Mouse (Mus musculus): ENCODE data around the gene Gcgr. TPM values are rescaled to one million over a fixed set of nuclear protein-coding genes. Genes with fewer than 3 reads are reported as not detected.
A peak's percentile ranks its signal among the peaks of the same experiment; 100 is the strongest.

Gene Gcgr
- total RNA-seq, 2 experiments from 2014 or later: 2.5 to 9.8 TPM

DNA sequence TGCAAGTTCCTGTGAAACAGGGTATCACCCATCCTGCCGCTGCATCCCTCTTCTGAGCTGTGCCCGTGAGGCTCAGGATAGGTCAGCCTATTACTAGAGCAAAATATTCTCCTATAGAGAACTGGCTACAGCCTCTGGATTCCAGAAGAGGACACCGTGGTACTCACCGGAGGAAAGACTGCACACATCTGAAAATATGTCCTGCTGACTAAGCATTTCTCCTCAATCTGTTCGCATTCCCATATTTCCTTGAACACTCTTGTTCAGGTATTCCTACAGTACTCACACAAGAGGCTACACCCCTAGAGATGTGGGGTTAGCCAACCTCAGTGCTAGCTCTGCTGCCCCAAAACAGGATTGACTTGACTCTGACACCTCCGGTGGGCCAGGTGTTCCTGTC, 37.8 kb downstream of the Gcgr start:
- DNase-seq (ENCODE audit: low spot score in 2 of 2): no peak

DNA sequence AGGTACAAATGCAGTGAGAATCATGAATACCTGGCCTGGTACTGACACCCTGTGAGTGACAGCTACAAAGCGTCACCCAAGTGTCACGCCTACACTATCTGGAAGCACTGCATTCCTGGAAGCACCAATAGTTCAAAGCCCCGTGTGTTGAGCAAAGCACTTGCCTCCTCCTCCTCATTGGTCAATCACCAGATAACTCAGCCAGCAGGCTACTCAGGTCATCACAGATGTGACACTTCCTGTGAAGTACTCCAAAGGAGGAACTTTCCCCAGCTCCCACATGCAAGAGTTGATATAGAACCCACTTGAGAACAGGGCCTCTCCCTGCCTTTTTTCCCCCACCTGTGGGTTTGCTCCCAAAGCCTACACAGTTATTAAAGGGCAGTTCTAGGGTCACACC, 40.6 kb downstream of the Gcgr start:
- DNase-seq (ENCODE audit: low spot score in 2 of 2): no peak

DNA sequence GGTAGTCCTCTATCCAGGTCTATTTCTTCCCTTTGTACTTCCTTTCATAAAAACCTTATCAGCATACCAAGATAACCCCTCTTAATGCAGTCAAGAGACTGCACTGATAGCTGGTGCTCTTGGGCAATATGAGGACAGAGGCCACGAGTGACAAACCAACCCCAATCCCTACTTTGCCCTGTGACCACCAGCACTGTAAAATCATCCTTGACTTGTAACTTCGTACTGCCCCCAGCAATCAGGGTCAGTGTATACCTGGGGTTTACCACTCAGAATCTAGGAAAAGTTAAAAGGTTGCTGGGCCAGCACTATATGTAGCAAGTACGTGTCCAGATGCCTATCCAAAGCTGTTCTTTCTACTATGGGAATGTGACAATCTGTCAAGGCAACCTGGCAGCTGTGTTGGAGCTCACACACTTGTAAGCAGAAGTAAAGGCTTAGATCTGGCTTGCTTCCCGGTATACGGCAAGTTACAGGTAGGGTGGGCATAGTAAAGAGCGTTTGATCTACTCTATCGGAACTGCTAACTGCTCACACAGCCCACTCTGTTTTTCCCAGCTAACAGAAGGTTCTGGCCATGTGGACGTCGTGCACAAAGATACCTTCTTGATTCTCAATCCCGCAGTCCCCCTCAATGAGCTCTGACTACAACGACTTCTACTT, 41.4 kb downstream of the Gcgr start:
- DNase-seq (ENCODE audit: low spot score in 2 of 2): no peak

DNA sequence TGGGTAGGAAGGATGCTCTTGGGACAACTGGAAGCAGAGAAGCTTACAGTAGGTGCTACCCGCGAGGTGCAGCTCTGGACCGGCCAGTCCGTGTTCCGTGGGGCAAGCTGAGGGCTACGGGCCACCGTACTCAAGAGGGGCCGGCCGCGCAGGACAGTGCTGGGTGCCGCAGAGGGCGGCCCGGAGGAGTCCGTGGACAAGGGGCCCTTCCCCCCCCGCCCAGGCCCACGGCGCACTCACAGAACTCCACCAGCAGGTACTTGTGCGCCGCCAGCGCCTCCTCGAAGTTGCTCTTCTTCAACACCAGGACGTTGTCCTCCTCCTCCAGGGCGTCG, 41.9 kb downstream of the Gcgr start:
- no peak for DNase-seq (ENCODE audit: low spot score in 2 of 2)

DNA sequence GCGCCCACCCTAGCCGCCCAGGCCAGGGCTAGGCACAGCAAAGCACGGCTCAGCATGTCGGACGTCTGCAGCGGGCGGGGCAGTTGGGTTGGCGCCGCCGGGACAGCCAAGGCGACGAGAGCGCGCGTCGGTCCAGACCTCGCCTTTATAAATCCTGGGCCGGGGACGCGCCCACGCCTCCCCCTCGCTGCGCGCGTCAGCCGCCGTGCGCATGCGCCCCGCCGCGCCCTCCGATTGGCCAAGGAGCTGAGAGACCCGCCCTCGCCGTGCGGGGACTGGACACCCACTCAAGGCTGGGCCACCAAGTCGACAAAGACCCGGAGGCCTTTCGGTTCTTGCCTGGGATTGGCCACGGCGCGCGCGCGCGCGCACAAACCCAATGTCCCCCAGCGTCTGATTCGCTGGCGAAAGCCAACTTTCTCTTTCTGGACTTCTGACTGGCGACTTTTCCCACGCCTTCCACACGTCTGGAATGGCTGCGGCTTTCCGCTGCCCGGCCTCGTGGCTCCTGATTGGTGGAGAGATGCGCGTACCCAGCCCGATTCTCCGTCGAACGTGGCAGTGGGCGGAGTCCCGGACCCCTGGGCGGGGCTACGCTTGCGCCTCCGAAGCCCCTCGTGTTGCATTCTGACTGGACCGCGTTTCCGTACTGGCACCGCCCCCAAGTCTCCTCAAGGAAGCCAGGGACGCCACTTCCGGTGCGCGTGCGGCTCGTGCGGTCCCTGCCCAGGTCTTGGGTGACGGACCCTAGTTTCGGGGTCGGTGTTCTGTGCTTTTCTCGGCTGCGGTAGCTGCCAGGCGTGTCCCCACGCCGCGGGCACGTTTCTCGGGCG, 42.5 kb downstream of the Gcgr start, which contains the start of gene P4hb:
Gene P4hb (minus strand): TSS at position 502 of the 833 bp plus-strand sequence.
- DNase-seq (ENCODE audit: low spot score in 2 of 2): peak; percentile 99 to 100

DNA sequence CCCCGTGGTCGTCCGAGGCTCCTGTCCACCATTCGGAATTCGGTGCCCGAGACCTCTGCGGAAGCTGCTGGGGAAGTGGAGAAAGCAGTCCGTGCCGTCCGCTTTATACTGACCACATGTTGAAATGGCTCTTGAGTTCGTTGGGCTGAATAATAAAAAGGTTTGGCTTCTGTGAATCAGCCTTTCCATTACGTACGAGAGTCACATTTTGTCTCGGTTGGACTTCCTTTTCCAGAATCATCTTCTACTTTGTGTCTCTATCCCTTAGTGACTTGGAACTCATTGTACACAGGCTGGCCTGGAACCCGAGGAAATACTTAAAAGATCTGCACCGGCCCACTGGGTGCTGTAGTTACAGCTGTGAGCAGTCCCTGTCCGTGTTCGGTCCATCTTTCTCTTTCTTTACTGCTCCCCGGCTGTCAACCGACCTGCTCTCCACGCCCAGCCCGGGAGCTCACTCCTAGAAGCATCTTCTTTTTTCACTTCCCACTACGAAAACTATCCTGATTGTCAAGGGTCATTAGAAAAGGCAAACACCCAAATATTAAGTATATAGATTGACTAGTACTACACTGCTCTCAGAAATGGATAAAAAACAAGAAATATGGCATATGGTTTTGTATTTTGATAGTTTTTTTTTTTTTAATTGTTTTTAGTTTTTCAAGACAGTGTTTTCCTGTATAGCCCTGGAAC, 43.2 kb downstream of the Gcgr start:
- no peak for DNase-seq (ENCODE audit: low spot score in 2 of 2)

DNA sequence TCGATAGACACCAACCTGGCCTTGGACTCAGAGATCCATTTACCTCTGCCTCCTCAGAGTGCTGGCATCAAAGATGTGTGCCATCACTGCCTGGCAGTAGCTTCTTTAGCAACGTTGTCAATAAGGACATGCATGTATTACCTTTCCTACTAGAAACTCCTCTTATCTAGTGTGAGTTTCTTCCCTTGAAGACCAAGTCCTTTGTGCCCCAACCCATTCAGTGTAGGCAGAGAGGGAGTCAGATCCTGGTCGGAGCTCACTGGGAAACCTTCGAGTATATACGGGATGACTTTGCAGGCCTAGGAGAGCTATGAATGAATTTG, 43.7 kb downstream of the Gcgr start:
- no peak for DNase-seq (ENCODE audit: low spot score in 2 of 2)

DNA sequence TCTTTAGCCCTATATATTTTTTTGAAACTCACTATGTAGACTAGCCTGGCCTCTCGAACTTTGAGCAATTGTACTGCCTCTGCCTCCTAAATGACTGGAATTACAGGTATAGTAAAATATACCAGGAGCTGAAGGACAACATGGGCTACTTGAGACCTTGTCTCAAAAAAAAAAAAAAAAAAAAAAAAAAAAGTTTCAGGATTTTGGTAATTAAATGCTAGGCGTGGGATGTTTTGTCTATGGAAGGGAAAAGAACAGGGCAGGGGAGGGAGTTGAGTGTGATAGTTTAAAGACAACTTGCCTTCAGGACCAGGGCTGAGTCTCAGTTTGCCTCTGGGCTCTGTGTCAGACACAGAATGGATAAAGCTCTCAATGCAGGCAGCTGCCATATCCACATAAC, 44.5 kb downstream of the Gcgr start:
- DNase-seq (ENCODE audit: low spot score in 2 of 2): no peak

DNA sequence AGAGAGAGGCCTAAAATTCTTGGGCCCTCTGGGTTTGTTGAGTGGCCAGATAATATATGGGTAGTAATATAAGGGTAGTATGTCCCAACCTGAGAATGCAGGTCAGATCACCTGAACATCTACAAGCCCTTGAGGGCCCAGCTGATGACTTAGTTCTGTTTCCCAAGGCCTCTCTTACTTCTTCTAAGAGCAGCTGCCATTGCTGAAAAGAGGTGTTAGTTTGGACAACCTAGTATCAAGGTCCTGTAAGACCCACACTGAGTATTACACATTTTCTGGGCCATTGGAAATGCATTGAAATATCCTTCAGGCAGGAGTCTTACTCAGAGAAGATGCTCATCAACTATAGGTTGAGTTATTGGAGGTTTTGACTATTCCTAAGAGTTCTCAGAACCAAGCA, 45.4 kb downstream of the Gcgr start:
- no peak for DNase-seq (ENCODE audit: low spot score in 2 of 2)

DNA sequence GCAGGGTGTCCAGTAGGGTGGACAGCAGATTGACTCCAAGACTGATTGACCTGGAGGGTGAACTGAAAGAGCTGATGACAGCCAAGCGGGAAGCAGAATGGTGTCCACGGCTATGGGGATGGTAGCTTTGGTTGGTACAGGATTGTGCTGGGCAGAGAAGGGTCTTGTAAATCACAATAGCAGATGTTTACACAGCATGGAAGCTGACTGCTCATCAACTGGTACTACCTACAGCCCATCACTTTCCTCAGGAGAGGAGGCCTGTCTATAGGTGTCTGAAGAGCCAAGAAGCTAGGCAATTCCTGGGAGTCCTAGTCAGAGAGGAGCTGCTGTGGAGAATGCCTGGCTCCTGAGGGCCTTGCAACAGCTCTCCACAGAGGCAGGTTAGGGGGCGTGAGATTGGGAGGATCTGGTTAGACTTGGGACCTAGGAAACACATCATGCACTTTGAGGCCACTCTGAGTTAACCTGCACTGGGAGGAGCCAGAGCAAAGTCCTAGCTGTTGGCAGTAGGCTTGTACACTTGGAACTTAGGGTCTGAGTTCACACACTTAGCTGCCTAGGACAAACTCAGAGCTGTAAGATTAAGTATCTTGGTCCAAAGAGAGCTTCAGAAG, 46.0 kb downstream of the Gcgr start:
- no peak for DNase-seq (ENCODE audit: low spot score in 2 of 2)

DNA sequence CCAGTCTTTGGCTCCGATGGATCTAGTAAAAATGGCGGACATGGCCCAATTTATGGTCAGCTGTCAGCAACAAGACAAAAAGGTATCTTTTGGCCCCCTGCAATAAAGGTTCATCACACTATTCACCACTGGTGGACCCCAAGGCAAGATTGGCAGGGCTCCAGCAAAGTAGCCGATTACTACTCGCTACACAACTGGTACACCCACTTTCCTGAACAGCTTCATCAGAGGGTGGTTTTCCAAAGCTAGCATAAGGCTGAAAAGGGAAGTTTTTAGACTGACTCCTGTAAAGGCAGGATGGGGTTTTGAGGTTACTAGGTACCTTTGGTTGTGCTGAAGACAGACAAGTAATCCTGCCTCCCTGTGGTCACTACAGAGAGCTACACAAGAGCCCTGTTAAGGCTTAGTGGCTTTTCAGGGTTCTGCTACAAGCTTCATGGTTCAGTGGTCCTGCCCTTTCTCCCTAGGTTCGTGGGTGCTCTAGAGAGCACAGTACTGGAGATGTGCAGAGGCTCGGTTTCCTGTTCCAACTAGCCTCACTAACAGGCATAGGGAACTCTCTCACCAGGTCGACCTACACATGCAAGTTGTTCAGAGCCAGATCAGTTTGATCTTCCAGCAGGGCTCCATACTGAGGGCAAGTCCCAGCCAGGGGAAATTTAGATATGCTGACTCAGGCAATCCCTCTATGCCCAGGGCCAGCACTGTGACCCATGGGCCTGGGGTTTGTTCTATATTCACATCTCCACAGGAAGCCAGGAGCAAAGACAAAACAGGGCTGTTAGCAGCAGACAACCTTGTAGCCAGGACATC, 46.9 kb downstream of the Gcgr start:
- DNase-seq (ENCODE audit: low spot score in 2 of 2): no peak

DNA sequence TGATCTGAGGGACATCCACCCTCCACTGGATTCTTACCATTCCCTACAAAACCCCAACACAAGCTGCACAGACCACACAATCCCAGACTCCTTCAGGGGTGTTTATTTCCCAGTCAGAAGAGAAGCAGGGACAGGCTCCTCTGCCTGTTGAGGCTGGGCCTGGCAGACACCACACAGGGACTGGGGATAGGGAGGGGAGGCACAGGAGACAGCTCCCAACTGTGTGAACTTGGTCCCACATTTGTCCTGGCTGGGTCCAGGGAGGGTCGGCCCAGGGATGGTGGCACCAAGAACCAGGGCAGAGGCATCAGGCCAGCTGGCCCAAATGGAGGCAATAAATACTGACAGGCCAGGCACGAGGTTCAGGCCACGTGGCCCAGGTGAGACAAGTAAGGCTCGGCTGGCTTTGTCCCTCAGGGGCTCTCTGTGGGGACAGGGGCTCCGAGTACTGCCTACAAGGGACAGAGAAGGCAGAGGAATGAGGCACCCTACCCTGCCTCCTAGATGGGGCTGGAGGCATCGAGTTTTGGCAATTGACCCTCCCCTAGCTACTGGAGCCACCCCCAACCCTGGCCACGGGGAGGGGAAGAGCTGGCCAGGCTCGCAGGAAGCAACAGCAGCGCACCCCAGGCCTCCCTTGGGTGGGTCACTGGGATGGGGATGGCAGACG, 47.7 kb downstream of the Gcgr start:
- no peak for DNase-seq (ENCODE audit: low spot score in 2 of 2)

DNA sequence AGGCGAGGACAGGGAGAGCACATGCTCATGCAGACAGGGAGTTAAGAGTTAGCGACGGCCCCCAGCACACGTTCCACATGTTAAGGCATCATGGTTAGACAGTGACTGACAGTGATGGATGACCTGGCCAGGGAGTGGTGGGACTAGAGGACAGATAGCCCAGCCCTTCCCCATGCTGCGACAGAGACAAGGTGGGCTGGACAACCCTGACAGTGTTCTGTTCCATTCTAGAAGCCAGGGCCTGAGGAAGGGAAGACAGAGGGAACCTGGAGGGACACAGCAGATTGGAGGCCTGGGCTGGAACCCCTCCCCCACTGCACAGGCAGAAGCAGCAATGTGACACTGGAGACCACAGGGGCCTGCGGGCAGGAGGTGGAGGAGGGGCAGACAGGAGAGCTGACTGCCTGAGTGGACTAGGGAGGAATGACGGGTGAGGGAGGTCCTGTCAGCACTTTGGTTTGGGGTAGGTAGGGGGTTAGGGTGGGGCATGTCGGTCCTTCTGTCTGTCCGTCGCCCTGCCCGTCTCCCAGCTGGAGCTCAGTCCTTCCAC, 48.3 kb downstream of the Gcgr start:
- DNase-seq (ENCODE audit: low spot score in 2 of 2): no peak

DNA sequence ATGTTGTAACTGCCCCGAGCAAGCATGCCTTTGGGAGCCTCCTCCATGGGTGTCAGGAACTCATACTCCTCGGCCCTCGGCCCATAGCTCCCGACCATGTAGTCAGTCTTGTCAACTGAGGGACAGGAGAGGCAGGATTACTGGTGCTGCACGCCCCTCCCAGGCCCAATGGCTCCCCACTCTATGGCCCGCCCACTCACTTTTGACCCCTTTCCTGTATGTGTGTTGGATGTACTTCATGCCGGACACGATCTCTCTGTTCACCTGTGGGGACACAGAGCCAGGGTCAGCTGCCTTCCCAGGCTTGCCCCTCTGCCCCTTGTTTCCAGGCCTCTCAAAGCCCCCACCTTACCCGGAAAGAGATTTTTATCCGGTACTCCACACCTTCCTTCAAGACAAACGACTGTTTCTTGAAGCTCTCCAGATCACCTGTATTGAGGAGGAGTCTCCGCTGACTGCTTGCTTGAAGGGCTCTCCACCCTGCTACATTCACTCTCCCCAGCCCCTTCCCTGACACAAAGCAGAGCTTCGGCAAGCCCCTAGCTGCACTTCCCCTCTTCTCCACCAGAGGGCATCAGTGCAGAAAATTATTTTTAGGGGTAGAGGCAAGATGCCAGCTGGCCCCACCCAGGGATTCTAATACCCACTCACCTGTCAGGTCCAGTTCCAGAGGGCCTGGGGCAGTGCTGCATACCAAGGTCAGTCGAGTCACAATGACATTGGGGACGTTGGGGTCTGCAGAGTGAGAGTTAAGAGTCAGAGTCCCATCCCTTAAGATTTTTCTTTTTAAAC, 49.0 kb downstream of the Gcgr start:
- peak in 1 of 2 experiments; percentile 54 for DNase-seq (ENCODE audit: low spot score in 2 of 2)

DNA sequence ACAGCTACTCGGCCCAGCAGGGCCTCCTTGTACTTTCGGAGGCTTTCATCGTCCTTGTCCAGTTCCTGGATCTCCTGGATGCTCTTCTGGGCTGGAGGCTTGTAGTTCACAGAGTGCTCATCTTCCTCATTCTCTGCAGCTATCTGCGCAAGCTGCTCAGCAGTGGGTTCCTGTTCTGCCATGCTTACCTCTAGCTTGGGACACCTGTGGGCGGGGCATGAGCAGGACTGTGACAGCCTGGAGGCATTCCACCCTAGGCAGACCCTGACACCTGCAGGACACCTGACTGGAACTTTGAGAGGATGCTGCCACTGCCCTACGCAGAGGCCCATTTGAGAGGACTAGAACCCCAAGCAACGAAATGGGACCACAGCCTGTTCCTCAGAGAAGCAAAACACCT, 49.7 kb downstream of the Gcgr start:
- no peak for DNase-seq (ENCODE audit: low spot score in 2 of 2)

DNA sequence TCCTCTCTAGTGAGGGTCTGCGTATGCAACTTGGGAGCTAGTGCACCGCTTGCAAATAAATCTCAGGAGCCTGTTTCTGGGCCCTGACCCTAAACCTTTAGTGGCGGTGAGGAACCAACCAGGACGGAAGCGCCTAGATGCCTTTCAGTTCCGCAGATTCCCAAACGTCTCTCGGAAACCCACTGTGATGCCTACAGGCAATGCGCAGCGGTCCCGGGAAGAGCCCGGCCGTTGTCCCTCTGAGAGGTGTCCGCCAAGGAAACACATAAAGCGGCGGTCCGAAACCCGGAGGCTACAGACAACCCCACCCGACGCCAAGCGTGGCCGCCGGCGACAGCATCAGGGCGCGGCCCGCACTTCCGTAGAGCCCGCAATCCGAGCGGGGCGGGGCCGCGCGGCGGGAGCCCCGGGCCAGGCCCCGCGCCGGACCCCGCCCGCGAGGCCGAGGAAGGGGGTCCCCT, 50.4 kb downstream of the Gcgr start:
- DNase-seq (ENCODE audit: low spot score in 2 of 2): no peak

DNA sequence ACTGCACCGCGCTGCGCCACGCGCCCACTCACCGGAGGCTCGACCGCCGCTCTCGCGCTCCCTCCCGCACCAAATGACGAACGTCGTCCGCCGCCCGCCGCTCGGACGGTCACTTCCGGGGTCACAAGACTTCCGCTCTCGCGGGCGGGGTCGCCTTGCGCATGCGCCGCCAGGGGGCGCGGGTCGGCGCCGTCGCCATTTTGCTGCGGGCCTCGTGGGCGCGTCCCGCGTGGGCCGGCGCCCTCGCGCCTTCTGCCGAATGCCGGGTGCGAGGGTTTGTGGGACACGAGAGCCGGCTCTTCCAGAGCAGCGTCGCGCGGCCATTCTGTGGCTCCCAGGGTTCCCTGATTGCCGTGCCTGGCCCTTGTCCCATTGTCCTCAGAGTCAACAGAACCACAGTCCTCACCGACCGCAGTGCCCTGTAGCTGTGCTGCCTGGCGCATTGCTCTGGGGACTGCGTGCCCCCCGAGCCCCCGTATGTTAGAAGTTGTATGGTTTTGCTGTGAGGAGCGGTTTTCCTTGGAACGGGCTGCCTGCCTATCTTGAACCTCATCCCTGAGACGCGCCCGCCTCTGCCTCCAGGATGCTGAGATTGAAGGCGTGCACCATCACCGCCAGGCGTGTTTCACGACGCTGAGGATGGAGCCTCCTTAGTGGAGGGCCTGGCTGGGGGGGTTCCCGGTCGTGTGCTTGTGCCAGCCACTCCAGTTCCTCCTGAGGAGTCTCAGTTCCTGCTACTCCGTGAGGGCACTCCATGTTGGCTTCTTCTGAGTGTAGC, 51.2 kb downstream of the Gcgr start, which contains the start of gene Arhgdia:
Gene Arhgdia (minus strand): TSS at position 135 of the 778 bp plus-strand sequence.
- peak; percentile 80 to 83 for DNase-seq (ENCODE audit: low spot score in 2 of 2)

DNA sequence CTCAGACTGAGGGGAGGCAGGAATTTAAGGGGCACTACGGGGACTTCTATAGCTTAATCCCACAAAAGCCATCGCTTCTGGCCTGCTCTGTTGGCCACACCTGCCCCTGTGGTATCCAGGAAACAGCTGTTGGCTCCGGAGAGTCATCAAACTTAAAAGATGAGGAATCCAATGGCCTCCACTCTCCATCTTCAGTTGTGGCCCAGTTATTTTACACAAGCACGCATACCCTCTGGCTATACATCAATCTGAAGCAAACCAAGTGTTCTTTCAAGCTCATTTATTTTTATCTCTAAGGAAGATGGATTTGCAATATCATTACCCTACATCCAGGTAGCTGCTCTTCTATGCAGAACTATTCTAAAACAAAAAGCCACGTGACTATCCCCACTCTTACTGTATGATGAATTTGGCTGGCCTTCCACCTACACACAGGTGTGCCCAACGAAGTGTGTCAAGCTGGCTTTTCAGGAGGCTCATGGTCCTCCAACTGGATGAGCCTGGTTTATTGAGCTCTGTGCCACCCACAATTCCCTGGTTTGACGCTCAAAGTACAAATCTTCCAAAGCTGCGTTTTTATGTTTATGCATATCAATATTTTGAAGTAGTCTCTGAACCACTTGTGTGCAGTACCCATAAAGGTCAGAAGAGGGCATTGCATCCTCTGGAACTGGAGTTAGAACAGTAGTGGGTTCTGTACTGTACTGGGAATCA, 51.9 kb downstream of the Gcgr start:
- DNase-seq (ENCODE audit: low spot score in 2 of 2): no peak
